In the genomic region with DNA sequence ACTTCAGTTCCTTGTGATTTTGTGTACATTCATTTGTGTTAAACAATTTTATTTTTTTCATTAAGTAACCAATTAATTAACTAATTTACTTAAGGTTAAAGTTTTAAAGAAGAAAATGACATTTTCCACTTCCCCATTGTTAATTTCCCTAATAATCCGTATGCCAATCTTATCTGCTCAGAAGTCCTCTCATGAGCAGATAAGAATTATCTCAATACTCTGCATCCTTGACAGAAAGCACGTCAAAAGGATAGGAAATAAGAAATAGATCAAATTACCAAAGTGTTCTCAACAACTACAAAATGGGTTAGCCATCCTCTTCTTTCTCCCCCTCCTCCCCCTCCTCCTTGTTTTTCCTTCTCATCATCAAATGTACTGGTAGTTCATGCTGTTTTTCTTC, we compare ENCODE assay signal across 20 mouse cellular contexts.
DNase-seq lines count a peak whose midpoint lies in the region; ATAC-seq and TF ChIP-seq lines count a peak whose summit lies in the region.
"Had no signal": no experiment of that assay in that cellular context is flagged by ENCODE, and none has a peak within 500 bp of the region (broad histone marks: within the 10 kb centered on the region; RNA-seq: fewer than 3 reads in every experiment).

No protein-coding gene starts in this region.

- no peak for TF ChIP-seq RAD21 in MEL (IDR thresholded peaks at IDR 0.05; ENCODE audit: low read depth, low read length)

- WGBS in heart, embryonic 12.5 days = 18% methylated on average over 2 of the region's 2 CpGs

- peak; percentile 54; the same call in 1 of the 2 replicates for ATAC-seq in G1E (ENCODE audit: extremely low read depth, insufficient number of reproducible peaks, low FRiP score, poor library complexity, severe bottlenecking)
- ATAC-seq in heart, embryonic 12.5 days (ENCODE audit: insufficient number of reproducible peaks, low FRiP score) = no peak
- ATAC-seq: activated CD4-positive, CD25-positive, alpha-beta regulatory T cell, adult 4 months; CD4-positive, CD25-positive, alpha-beta regulatory T cell, adult 4 months; Patski had no signal

- TF ChIP-seq EP300 in MEL (IDR thresholded peaks at IDR 0.05; ENCODE audit: low read depth in 1 of 2, low read length in 2 of 2) = peak; percentile 36 to 61; a peak in 3 of 4 replicates

- no peak for TF ChIP-seq POLR2A in MEL (IDR thresholded peaks at IDR 0.05; ENCODE audit: control insufficient read depth in 1 of 2, insufficient read depth in 1 of 2, low read depth in 1 of 2, low read length in 2 of 2, poor library complexity in 1 of 2)

- DNase-seq in G1E (ENCODE audit: low spot score) = no peak
- no peak for DNase-seq in MEL (ENCODE audit: low read depth, low spot score)
- DNase-seq in left cerebral cortex, postnatal 25 days (ENCODE audit: low spot score in 2 of 2) = no peak
- DNase-seq: adrenal gland, adult 2 months; adrenal gland, adult 8-10 months; adrenal gland, postnatal 10 days; adrenal gland, postnatal 14 days; adrenal gland, postnatal 25 days; adrenal gland, postnatal 36 days; B cell, adult 2 months; cerebellum, adult 11 months; cerebellum, adult 11-12 months; cerebellum, adult 18-20 months; cerebellum, adult 2 months; cerebellum, adult 8-10 months had no signal

- H3K4me2 ChIP-seq in heart, embryonic 12.5 days = no peak overlapping the region

- intact Hi-C loops in left cerebral cortex, postnatal 25 days (cut with DNase I) = no loop called here

- no peaks in the 10 kb centered on the region for H3K9me3 ChIP-seq in G1E (replicated peaks)
- H3K9me3 ChIP-seq in MEL (replicated peaks; ENCODE audit: insufficient read depth, low read length) = no peaks in the 10 kb centered on the region
- H3K9me3 ChIP-seq in heart, embryonic 12.5 days (replicated peaks) = no peaks in the 10 kb centered on the region

- H3K27me3 ChIP-seq in G1E (ENCODE audit: insufficient read depth, low read length) (no peaks in the 10 kb centered on the region), MEL (ENCODE audit: control insufficient read depth in 1 of 2, insufficient read depth in 2 of 2, low read length in 2 of 2) (no peaks in the 10 kb centered on the region)
- no peaks in the 10 kb centered on the region for H3K27me3 ChIP-seq in heart, embryonic 12.5 days (replicated peaks)
- H3K27me3 ChIP-seq: CH12.LX, Patski had no signal

- H3K27ac ChIP-seq in MEL (ENCODE audit: control insufficient read depth, low read depth, low read length) = no peak overlapping the region
- H3K27ac ChIP-seq in heart, embryonic 12.5 days (ENCODE audit: poor library complexity, severe bottlenecking) = no peak overlapping the region

- no peaks in the 10 kb centered on the region for H3K36me3 ChIP-seq in G1E (replicated peaks)
- peaks cover 0 to 10% of the 10 kb centered on the region in 2 experiments; a peak in 2 of 4 replicates for H3K36me3 ChIP-seq in MEL (ENCODE audit: control insufficient read depth in 1 of 2, insufficient read depth in 2 of 2, low read length in 2 of 2)
- H3K36me3 ChIP-seq in heart, embryonic 12.5 days = no peaks in the 10 kb centered on the region

- H3K79me2 ChIP-seq in MEL (ENCODE audit: control insufficient read depth, insufficient read depth, low read length, poor library complexity) = no peaks in the 10 kb centered on the region

- H3K9ac ChIP-seq in MEL (ENCODE audit: control insufficient read depth, low read depth, low read length, poor library complexity, severe bottlenecking) = no peak overlapping the region
- no peak overlapping the region for H3K9ac ChIP-seq in heart, embryonic 12.5 days

- TF ChIP-seq CTCF in G1E (IDR thresholded peaks at IDR 0.05; ENCODE audit: low read depth, low read length) = no peak
- TF ChIP-seq CTCF in MEL (IDR thresholded peaks at IDR 0.05 in 2 of 3, conservative IDR thresholded peaks at IDR 0.05 in 1 of 3; ENCODE audit: control insufficient read depth in 1 of 3, insufficient read depth in 1 of 3, low read depth in 2 of 3, low read length in 3 of 3, poor library complexity in 1 of 3, severe bottlenecking in 1 of 3) = no peak

- H3K4me1 ChIP-seq in G1E (ENCODE audit: insufficient read depth, low read depth, low read length) (peaks cover 13% of the 10 kb centered on the region), MEL (ENCODE audit: control insufficient read depth in 1 of 2, insufficient read depth in 2 of 2, low read length in 2 of 2) (peaks cover 4 to 5% of the 10 kb centered on the region in 2 experiments; a peak in 2 of 4 replicates)
- no peaks in the 10 kb centered on the region for H3K4me1 ChIP-seq in heart, embryonic 12.5 days (replicated peaks)

- H3K4me3 ChIP-seq in G1E (ENCODE audit: low read depth, low read length) = no peak overlapping the region
- H3K4me3 ChIP-seq in MEL (ENCODE audit: control insufficient read depth in 1 of 2, insufficient read depth in 1 of 2, low read depth in 2 of 2, low read length in 2 of 2) = no peak overlapping the region
- no peak overlapping the region for H3K4me3 ChIP-seq in heart, embryonic 12.5 days

TF ChIP-seq in MEL, 35 proteins besides CTCF, POLR2A, EP300 and RAD21:
- TF ChIP-seq USF1 (IDR thresholded peaks at IDR 0.05; ENCODE audit: low read depth, low read length) (no peak), MAX (IDR thresholded peaks at IDR 0.05; ENCODE audit: low read length) (no peak), TCF12 (IDR thresholded peaks at IDR 0.05; ENCODE audit: low read depth, low read length) (peak; percentile 28; the same call in 1 of the 2 replicates), GATA1 (IDR thresholded peaks at IDR 0.05; ENCODE audit: low read depth, low read length) (peak; percentile 80), MAZ (IDR thresholded peaks at IDR 0.05; ENCODE audit: low read depth, low read length) (no peak)
